ENCODE assay signal across 8 mouse cellular contexts in genomic region chr15:102458050-102458736, GRCm38 (mm10). TPM values are rescaled to one million over a fixed set of nuclear protein-coding genes. Genes with fewer than 3 reads are reported as not detected.
DNase-seq lines count a peak whose midpoint lies in the region; ATAC-seq lines count a peak whose summit lies in the region.

No protein-coding gene starts in this region.

- no peak overlapping the region for H3K9ac ChIP-seq in kidney, embryonic 14.5 days (ENCODE audit: low read depth, low read length)
- H3K9ac ChIP-seq in embryonic facial prominence, embryonic 11.5 days (replicated peaks; ENCODE audit: low read length): no peak overlapping the region
- H3K9ac ChIP-seq in hindbrain, embryonic 13.5 days: peak overlapping the region; percentile 67

- H3K4me3 ChIP-seq in kidney, embryonic 14.5 days (ENCODE audit: low read length): peak overlapping the region; percentile 46
- no peak overlapping the region for H3K4me3 ChIP-seq in embryonic facial prominence, embryonic 11.5 days (ENCODE audit: low read depth, low read length)
- H3K4me3 ChIP-seq in hindbrain, embryonic 13.5 days: peak overlapping the region; percentile 52

- H3K4me2 ChIP-seq in kidney, embryonic 14.5 days (replicated peaks; ENCODE audit: low read depth, low read length): peak overlapping the region; percentile 55
- H3K4me2 ChIP-seq in embryonic facial prominence, embryonic 11.5 days (ENCODE audit: low read depth, low read length): peak overlapping the region; percentile 38; the same call in 1 of the 2 replicates
- peak overlapping the region; percentile 64 for H3K4me2 ChIP-seq in hindbrain, embryonic 13.5 days

- no peaks in the 10 kb centered on the region for H3K27me3 ChIP-seq in kidney, embryonic 14.5 days (ENCODE audit: control insufficient read depth, insufficient read depth, low read length)
- H3K27me3 ChIP-seq in embryonic facial prominence, embryonic 11.5 days (ENCODE audit: control insufficient read depth, insufficient read depth, low read length): no peaks in the 10 kb centered on the region
- no peaks in the 10 kb centered on the region for H3K27me3 ChIP-seq in hindbrain, embryonic 13.5 days

- no peak overlapping the region for H3K27ac ChIP-seq in kidney, embryonic 14.5 days (ENCODE audit: low read depth, low read length)
- H3K27ac ChIP-seq in embryonic facial prominence, embryonic 11.5 days (replicated peaks; ENCODE audit: low read depth, low read length): no peak overlapping the region
- H3K27ac ChIP-seq in hindbrain, embryonic 13.5 days: peak overlapping the region; percentile 48

- 0 out of 2 replicates have a peak, but pooled peaks cover 3% of the 10 kb centered on the region for H3K36me3 ChIP-seq in kidney, embryonic 14.5 days (ENCODE audit: control insufficient read depth, insufficient read depth, low read length)
- no peaks in the 10 kb centered on the region for H3K36me3 ChIP-seq in embryonic facial prominence, embryonic 11.5 days (replicated peaks; ENCODE audit: control insufficient read depth, insufficient read depth, low read depth, low read length)
- peaks cover 9% of the 10 kb centered on the region for H3K36me3 ChIP-seq in hindbrain, embryonic 13.5 days

- H3K9me3 ChIP-seq in kidney, embryonic 14.5 days (ENCODE audit: control insufficient read depth, low read length): no peaks in the 10 kb centered on the region
- H3K9me3 ChIP-seq in embryonic facial prominence, embryonic 11.5 days (replicated peaks; ENCODE audit: control insufficient read depth, low read length): no peaks in the 10 kb centered on the region
- no peaks in the 10 kb centered on the region for H3K9me3 ChIP-seq in hindbrain, embryonic 13.5 days

- WGBS in kidney, embryonic 14.5 days: 86% methylated on average over 5 of the region's 5 CpGs
- 72% methylated on average over 5 of the region's 5 CpGs for WGBS in embryonic facial prominence, embryonic 11.5 days
- WGBS in hindbrain, embryonic 13.5 days: 74% methylated on average over 5 of the region's 5 CpGs

- peaks cover 9% of the 10 kb centered on the region for H3K4me1 ChIP-seq in kidney, embryonic 14.5 days (ENCODE audit: control insufficient read depth, insufficient read depth, low read length)
- no peaks in the 10 kb centered on the region for H3K4me1 ChIP-seq in embryonic facial prominence, embryonic 11.5 days (ENCODE audit: control insufficient read depth, insufficient read depth, low read length)
- peaks cover 31% of the 10 kb centered on the region for H3K4me1 ChIP-seq in hindbrain, embryonic 13.5 days (replicated peaks)

- DNase-seq in kidney, postnatal 14 days: no peak
- DNase-seq in embryonic facial prominence, embryonic 11.5 days (ENCODE audit: low spot score): no peak
- no peak for DNase-seq in urinary bladder, postnatal 36 days (ENCODE audit: low spot score in 2 of 2)
- no peak for DNase-seq in right cerebral cortex, adult 18-20 months

- no peak for ATAC-seq in kidney, embryonic 14.5 days (ENCODE audit: low FRiP score, low TSS enrichment)
- no peak for ATAC-seq in embryonic facial prominence, embryonic 11.5 days (replicated peaks; ENCODE audit: insufficient number of reproducible peaks, low FRiP score, low TSS enrichment, low read depth)
- ATAC-seq in hindbrain, embryonic 13.5 days (ENCODE audit: low FRiP score): no peak
- peak; percentile 62 for ATAC-seq in megakaryocyte-erythroid progenitor cell, adult 5-6 weeks (replicated peaks; ENCODE audit: low FRiP score, low TSS enrichment, poor library complexity, severe bottlenecking)
- ATAC-seq in cerebellum, adult (ENCODE audit: insufficient number of reproducible peaks, low FRiP score, low TSS enrichment): no peak

RNA-seq across cellular contexts. Expression of gene Prr13, which starts 0.6 kb away (rescaled TPM):
- 87.7 and 92.6 TPM in 2 replicates for polyA plus RNA-seq in kidney, embryonic 14.5 days (2014; fragmentation: Nextera tagmentation; extraction: Ambion mirVana)
- 75.0 and 76.5 TPM in 2 replicates for polyA plus RNA-seq in embryonic facial prominence, embryonic 11.5 days (2014; fragmentation: Nextera tagmentation; extraction: Ambion mirVana)
- 107 and 109 TPM in 2 replicates for polyA plus RNA-seq in hindbrain, embryonic 13.5 days (2015; fragmentation: Nextera tagmentation; extraction: Ambion mirVana)
- total RNA-seq in megakaryocyte-erythroid progenitor cell, adult 5-6 weeks (2014; fragmentation: Nextera tagmentation): 61.5 and 97.6 TPM in 2 replicates
- total RNA-seq in megakaryocyte-erythroid progenitor cell, adult 5-6 weeks (2017): 50.3 and 54.5 TPM in 2 replicates

RNA-seq across cellular contexts. Expression of gene Pcbp2, which starts 12.1 kb away (rescaled TPM):
- polyA plus RNA-seq in kidney, embryonic 14.5 days (2014; fragmentation: Nextera tagmentation; extraction: Ambion mirVana): 305 and 373 TPM in 2 replicates
- 288 and 290 TPM in 2 replicates for polyA plus RNA-seq in embryonic facial prominence, embryonic 11.5 days (2014; fragmentation: Nextera tagmentation; extraction: Ambion mirVana)
- polyA plus RNA-seq in hindbrain, embryonic 13.5 days (2015; fragmentation: Nextera tagmentation; extraction: Ambion mirVana): 148 and 150 TPM in 2 replicates
- total RNA-seq in megakaryocyte-erythroid progenitor cell, adult 5-6 weeks (2014; fragmentation: Nextera tagmentation): 749 and 832 TPM in 2 replicates
- total RNA-seq in megakaryocyte-erythroid progenitor cell, adult 5-6 weeks (2017): 152 and 207 TPM in 2 replicates

RNA-seq across cellular contexts. Expression of gene Amhr2, which starts 13.0 kb away (rescaled TPM):
- polyA plus RNA-seq in kidney, embryonic 14.5 days (2014; fragmentation: Nextera tagmentation; extraction: Ambion mirVana): 0.51 and 0.95 TPM in 2 replicates
- 0.24 TPM in 1 of 2 replicates, not detected in the other for polyA plus RNA-seq in embryonic facial prominence, embryonic 11.5 days (2014; fragmentation: Nextera tagmentation; extraction: Ambion mirVana)
- 0.14 and 0.40 TPM in 2 replicates for polyA plus RNA-seq in hindbrain, embryonic 13.5 days (2015; fragmentation: Nextera tagmentation; extraction: Ambion mirVana)
- total RNA-seq in megakaryocyte-erythroid progenitor cell, adult 5-6 weeks (2014; fragmentation: Nextera tagmentation): not detected in 2 replicates
- total RNA-seq in megakaryocyte-erythroid progenitor cell, adult 5-6 weeks (2017): not detected in 2 replicates

RNA-seq across cellular contexts. Expression of gene Gm10337, which starts 45.3 kb away (rescaled TPM):
- not detected in 2 replicates for polyA plus RNA-seq in kidney, embryonic 14.5 days (2014; fragmentation: Nextera tagmentation; extraction: Ambion mirVana)
- polyA plus RNA-seq in embryonic facial prominence, embryonic 11.5 days (2014; fragmentation: Nextera tagmentation; extraction: Ambion mirVana): 3.4 TPM in 1 of 2 replicates, not detected in the other
- polyA plus RNA-seq in hindbrain, embryonic 13.5 days (2015; fragmentation: Nextera tagmentation; extraction: Ambion mirVana): 6.3 and 17.2 TPM in 2 replicates
- not detected in 2 replicates for total RNA-seq in megakaryocyte-erythroid progenitor cell, adult 5-6 weeks (2014; fragmentation: Nextera tagmentation)
- not detected in 2 replicates for total RNA-seq in megakaryocyte-erythroid progenitor cell, adult 5-6 weeks (2017)

RNA-seq across cellular contexts. Expression of gene Sp1, which starts 52.2 kb away (rescaled TPM):
- 16.5 and 16.8 TPM in 2 replicates for polyA plus RNA-seq in kidney, embryonic 14.5 days (2014; fragmentation: Nextera tagmentation; extraction: Ambion mirVana)
- polyA plus RNA-seq in embryonic facial prominence, embryonic 11.5 days (2014; fragmentation: Nextera tagmentation; extraction: Ambion mirVana): 12.8 and 13.9 TPM in 2 replicates
- polyA plus RNA-seq in hindbrain, embryonic 13.5 days (2015; fragmentation: Nextera tagmentation; extraction: Ambion mirVana): 4.6 and 6.0 TPM in 2 replicates
- 68.0 and 80.3 TPM in 2 replicates for total RNA-seq in megakaryocyte-erythroid progenitor cell, adult 5-6 weeks (2014; fragmentation: Nextera tagmentation)
- 45.0 and 62.2 TPM in 2 replicates for total RNA-seq in megakaryocyte-erythroid progenitor cell, adult 5-6 weeks (2017)
